Mouse (Mus musculus) liver, postnatal 0 days (tissue): ENCODE measurements around the gene Lyst.

ENCODE experiments used
- CTCF ChIP-seq: sonication (generic); IDR thresholded peaks from 2 replicates; pipeline ENCODE4 v1.5.1; 2016; ENCODE audit warnings: antibody characterized with exemption, low read depth
- EP300 ChIP-seq: IDR thresholded peaks from 2 replicates; pipeline ENCODE4 v1.6.1; 2016; ENCODE audit warnings: antibody characterized with exemption, low read depth, mild to moderate bottlenecking

GRCm38 (mm10) chr13:13786971-13787370 lies 196.8 kb downstream of the Lyst start:
- TF ChIP-seq CTCF (no peak), EP300 (no peak)
